Mouse (Mus musculus) olfactory bulb, adult 2 months (tissue): ENCODE measurements around the gene Abhd14b. TPM values are rescaled to one million over a fixed set of nuclear protein-coding genes. Genes with fewer than 3 reads are reported as not detected.
A peak's percentile ranks its signal among the peaks of the same experiment; 100 is the strongest.

Experiments
- H3K27ac ChIP-seq: fragments of 200-500 bp; 2 replicates; pipeline ENCODE4 v1.5.1; 2012; ENCODE audit warnings: low read depth, low read length; ENCODE audit not compliant: insufficient read depth
- H3K4me1 ChIP-seq: fragments of 200-500 bp; 2 replicates; pipeline ENCODE4 v1.6.1; 2012; ENCODE audit warnings: low read length; ENCODE audit not compliant: control insufficient read depth, insufficient read depth
- H3K4me3 ChIP-seq: fragments of 200-500 bp; 2 replicates; pipeline ENCODE4 v1.5.1; 2012; ENCODE audit warnings: mild to moderate bottlenecking, low read depth, low read length, moderate library complexity; ENCODE audit not compliant: insufficient read depth
- CTCF ChIP-seq: fragments of 200-500 bp; IDR thresholded peaks from 2 replicates; pipeline ENCODE4 v1.5.1; 2012; ENCODE audit warnings: low read depth, mild to moderate bottlenecking, low read length, moderate library complexity; ENCODE audit not compliant: insufficient read depth
- POLR2A ChIP-seq: fragments of 200-500 bp; IDR thresholded peaks from 2 replicates; pipeline ENCODE4 v1.6.1; 2012; ENCODE audit warnings: mild to moderate bottlenecking, low read depth, low read length, moderate library complexity; ENCODE audit not compliant: insufficient read depth
- WGBS: fragments of 180-500 bp; shearing (Covaris S2); methylation state at CpG from one replicate; pipeline ENCODE4 v1.1.7; 2018; 5-methylcytosine and 5-hydroxymethylcytosine counted together
- polyA plus RNA-seq: library from polyadenylated mRNA; stranded (reverse); fragments of >200 nt; gene quantifications from 2 replicates; pipeline ENCODE4 v1.2.4, GENCODE M21; 2012; ENCODE audit warnings: low replicate concordance; ENCODE audit not compliant: missing spikeins, insufficient read depth, insufficient read length

Abhd14b gene
- polyA plus RNA-seq, 1 experiment = not detected

GRCm38 (mm10) chr9:106461641-106462429, 14.6 kb downstream of the Abhd14b start:
- TF ChIP-seq CTCF (no peak), POLR2A (no peak)
- WGBS = 86% methylated on average over 16 of the region's 16 CpGs
- H3K4me3 ChIP-seq = no peak overlapping the region
- H3K4me1 ChIP-seq = peaks cover 30% of the 10 kb centered on the region
- H3K27ac ChIP-seq = no peak overlapping the region

- Histone ChIP-seq H3K4me1 (peaks cover 26% of the 10 kb centered on the region), H3K27ac (no peak overlapping the region), H3K4me3 (no peak overlapping the region)
- no peak for TF ChIP-seq POLR2A
- no peak for TF ChIP-seq CTCF
- WGBS = 96% methylated on average over 12 of the region's 12 CpGs
Measured at GRCm38 (mm10) chr9:106462430-106462800, 15.2 kb downstream of the Abhd14b start.

- no peak overlapping the region for H3K4me3 ChIP-seq
Measured at GRCm38 (mm10) chr9:106463122-106464063, 16.1 kb downstream of the Abhd14b start.

GRCm38 (mm10) chr9:106464751-106465541, 17.7 kb downstream of the Abhd14b start:
- WGBS = 2% methylated on average over 99 of the region's 99 CpGs
- peak overlapping the region; percentile 77 for H3K4me3 ChIP-seq
- peaks cover 20% of the 10 kb centered on the region for H3K4me1 ChIP-seq
- H3K27ac ChIP-seq = peak overlapping the region; percentile 93
- TF ChIP-seq POLR2A (peak; percentile 34), CTCF (no peak)

More at GRCm38 (mm10) chr9:106463122-106464063, 16.1 kb downstream of the Abhd14b start:
- 87% methylated on average over 21 of the region's 21 CpGs for WGBS
- Histone ChIP-seq H3K4me1 (peaks cover 21% of the 10 kb centered on the region), H3K27ac (no peak overlapping the region)
- no peak for TF ChIP-seq POLR2A
- TF ChIP-seq CTCF = no peak

GRCm38 (mm10) chr9:106465571-106466200, 18.4 kb downstream of the Abhd14b start, which contains the start of gene Gpr62:
Gene Gpr62 (minus strand): TSS chr9:106465938.
- Histone ChIP-seq H3K4me1 (peaks cover 14% of the 10 kb centered on the region), H3K27ac (peak within 1 kb of the TSS; percentile 93), H3K4me3 (peak within 1 kb of the TSS; percentile 77)
- WGBS = 19% methylated on average over 26 of the region's 26 CpGs
- TF ChIP-seq POLR2A = no peak
- TF ChIP-seq CTCF = no peak

GRCm38 (mm10) chr9:106466721-106467120, 19.5 kb downstream of the Abhd14b start:
- TF ChIP-seq CTCF (no peak), POLR2A (no peak)
- Histone ChIP-seq H3K4me1 (peaks cover 21% of the 10 kb centered on the region), H3K27ac (no peak overlapping the region), H3K4me3 (no peak overlapping the region)
- WGBS = 95% methylated on average over 6 of the region's 6 CpGs

- Histone ChIP-seq H3K4me3 (no peak overlapping the region), H3K4me1 (peaks cover 29% of the 10 kb centered on the region), H3K27ac (no peak overlapping the region)
- TF ChIP-seq CTCF (no peak), POLR2A (no peak)
- WGBS = 94% methylated on average over 7 of the region's 7 CpGs
Measured at GRCm38 (mm10) chr9:106467746-106468145, 20.5 kb downstream of the Abhd14b start.

GRCm38 (mm10) chr9:106469317-106469716, 22.1 kb downstream of the Abhd14b start:
- Histone ChIP-seq H3K27ac (no peak overlapping the region), H3K4me3 (no peak overlapping the region), H3K4me1 (peaks cover 36% of the 10 kb centered on the region)
- 74% methylated on average over 6 of the region's 6 CpGs for WGBS
- no peak for TF ChIP-seq POLR2A
- TF ChIP-seq CTCF = no peak
